Mouse (Mus musculus) myocyte (in vitro differentiated cells): ENCODE data around the gene Snrpb.

ENCODE experiments used
- MYOG ChIP-seq, 3 experiments: IDR thresholded peaks; one replicate each; pipeline ENCODE4 v1.6.1; 2011; ENCODE audit warnings: control low read depth in 2 of 3, low read depth in 2 of 3, mild to moderate bottlenecking in 2 of 3; ENCODE audit not compliant: insufficient read length in 2 of 3, control insufficient read depth in 1 of 3, insufficient read depth in 1 of 3
- POLR2A ChIP-seq: IDR thresholded peaks from one replicate; pipeline ENCODE4 v1.6.1; 2011; ENCODE audit warnings: low read depth, mild to moderate bottlenecking, control low read depth, moderate library complexity; ENCODE audit not compliant: insufficient read length
- USF1 ChIP-seq: IDR thresholded peaks from one replicate; pipeline ENCODE4 v1.6.1; 2011; ENCODE audit warnings: low read depth, mild to moderate bottlenecking, control low read depth, moderate library complexity

DNA sequence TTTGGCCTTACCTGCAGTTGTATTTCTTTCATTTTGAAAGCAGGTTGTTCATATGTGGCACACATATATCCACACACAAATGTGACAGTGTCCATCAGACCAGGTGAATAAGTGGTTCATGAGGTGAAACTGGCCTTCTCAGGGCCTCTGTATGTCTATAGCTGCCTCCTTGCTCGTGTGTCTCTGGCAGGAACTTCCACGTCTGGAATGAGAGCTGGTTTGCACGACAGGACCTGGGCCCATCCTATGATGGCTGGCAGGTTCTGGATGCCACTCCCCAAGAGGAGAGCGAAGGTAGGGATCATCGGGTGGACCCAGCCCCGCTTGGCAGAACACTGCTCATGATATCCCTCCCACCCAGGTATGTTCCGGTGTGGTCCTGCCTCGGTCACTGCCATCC lies 36.2 kb downstream of the Snrpb start:
- TF ChIP-seq USF1 (no peak), POLR2A (no peak), MYOG (IDR thresholded peaks at IDR 0.05; ENCODE audit: control insufficient read depth in 1 of 3, insufficient read depth in 1 of 3, insufficient read length in 2 of 3, low read depth in 2 of 3) (no peak)
